Mouse (Mus musculus): ENCODE data around the gene Ptpn14. TPM values are rescaled to one million over a fixed set of nuclear protein-coding genes. Genes with fewer than 3 reads are reported as not detected.

Gene Ptpn14
- polyA plus RNA-seq, 1 experiment from 2014 or later = 4.6 TPM

DNA sequence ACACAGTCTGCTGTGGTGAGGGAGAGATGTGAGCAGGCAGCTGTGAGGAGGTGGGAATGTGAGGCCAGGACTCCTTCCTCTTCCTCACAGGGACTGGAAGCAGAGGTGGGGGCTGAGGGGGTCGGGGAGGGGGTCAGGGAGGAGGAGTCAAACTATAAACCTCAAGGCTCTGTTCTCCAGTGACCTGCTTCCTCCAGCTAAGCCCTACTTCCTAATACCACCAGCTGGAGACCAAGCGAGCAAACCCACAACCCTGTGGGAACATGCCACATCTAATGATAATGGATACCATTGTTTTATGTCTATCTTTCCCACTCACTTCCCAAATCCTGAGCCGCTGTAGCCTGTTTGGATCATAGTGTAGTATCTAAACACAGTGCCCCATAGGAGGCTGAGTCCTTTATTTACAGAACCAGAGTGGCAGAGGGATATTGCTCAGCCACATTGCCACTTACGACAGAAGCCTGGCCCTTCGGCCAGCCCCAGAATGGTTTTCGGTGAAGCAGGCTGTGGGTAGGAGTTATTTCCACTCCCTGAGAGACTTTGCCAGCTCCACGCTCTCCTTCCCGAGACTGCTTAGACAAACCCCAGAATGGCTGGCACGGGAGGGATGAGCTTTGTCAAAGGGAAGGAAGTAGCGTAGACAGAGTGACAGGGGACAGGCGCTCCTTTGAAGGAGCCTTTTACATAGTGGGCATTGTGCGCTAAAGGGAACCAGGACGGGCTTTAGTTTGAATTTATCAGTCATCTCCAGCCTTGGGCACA is 78.6 kb downstream of the Ptpn14 start:
- Histone ChIP-seq H3K9me3 (replicated peaks) (no peaks in the 10 kb centered on the region), H3K27me3 (ENCODE audit: low read depth, poor library complexity, severe bottlenecking) (no peaks in the 10 kb centered on the region), H3K27ac (replicated peaks) (0 out of 2 replicates have a peak overlapping the region, but pooled peaks have one; percentile 9), H3K36me3 (peaks cover 8% of the 10 kb centered on the region; the same call in 1 of the 2 replicates), H3K4me3 (no peak overlapping the region), H3K4me1 (peaks cover 8% of the 10 kb centered on the region)
- no peak for DNase-seq (ENCODE audit: low spot score)
- 87% methylated on average over 13 of the region's 13 CpGs for WGBS

DNA sequence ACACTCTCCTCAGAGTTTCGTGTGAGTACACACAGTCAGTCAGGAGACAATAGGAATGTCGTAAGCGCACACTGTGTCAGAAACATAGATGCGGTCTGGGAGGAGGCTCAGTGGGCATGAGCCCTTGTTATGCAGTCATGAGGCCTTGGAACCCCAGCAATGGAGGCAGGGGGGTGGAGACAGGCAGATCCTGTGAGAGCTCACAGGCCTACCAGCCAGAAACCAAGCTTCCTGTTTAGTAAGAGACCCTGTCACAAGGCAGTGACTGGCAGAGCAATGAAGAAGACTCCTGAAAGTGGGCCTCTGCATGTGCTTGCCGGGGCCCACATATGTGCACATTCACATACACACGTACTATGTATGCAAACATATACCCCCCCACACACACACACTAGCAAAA is 79.9 kb downstream of the Ptpn14 start:
- Histone ChIP-seq H3K27me3 (ENCODE audit: low read depth, poor library complexity, severe bottlenecking) (no peaks in the 10 kb centered on the region), H3K27ac (replicated peaks) (no peak overlapping the region), H3K4me1 (peaks cover 8% of the 10 kb centered on the region), H3K4me3 (no peak overlapping the region), H3K9me3 (replicated peaks) (no peaks in the 10 kb centered on the region), H3K36me3 (0 out of 2 replicates have a peak, but pooled peaks cover under 1% of the 10 kb centered on the region)
- DNase-seq (ENCODE audit: low spot score) = no peak
- 92% methylated on average over 6 of the region's 6 CpGs for WGBS

DNA sequence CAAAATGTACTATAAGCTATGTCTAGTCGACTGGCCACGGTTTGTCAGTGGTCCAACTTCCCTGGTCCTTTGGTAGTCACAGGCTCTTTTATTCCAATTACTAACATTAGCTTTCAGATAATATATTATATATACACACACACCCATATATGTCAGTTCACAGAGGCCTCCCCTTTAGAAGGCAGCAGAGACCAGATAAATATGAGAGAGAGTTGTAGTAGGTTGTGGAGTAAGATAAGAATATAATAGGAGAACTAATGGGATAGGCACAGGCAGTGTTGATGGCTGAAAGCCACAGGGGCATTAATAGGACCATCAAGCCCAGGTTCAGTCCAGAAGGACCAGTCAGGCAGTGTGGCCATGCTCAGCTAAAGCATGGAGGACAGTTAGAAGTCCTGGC is 80.4 kb downstream of the Ptpn14 start:
- WGBS = 98% methylated on average over 2 of the region's 2 CpGs
- Histone ChIP-seq H3K4me1 (peaks cover 8% of the 10 kb centered on the region), H3K27ac (replicated peaks) (no peak overlapping the region), H3K27me3 (ENCODE audit: low read depth, poor library complexity, severe bottlenecking) (no peaks in the 10 kb centered on the region), H3K36me3 (no peaks in the 10 kb centered on the region), H3K9me3 (replicated peaks) (no peaks in the 10 kb centered on the region), H3K4me3 (no peak overlapping the region)
- no peak for DNase-seq (ENCODE audit: low spot score)

DNA sequence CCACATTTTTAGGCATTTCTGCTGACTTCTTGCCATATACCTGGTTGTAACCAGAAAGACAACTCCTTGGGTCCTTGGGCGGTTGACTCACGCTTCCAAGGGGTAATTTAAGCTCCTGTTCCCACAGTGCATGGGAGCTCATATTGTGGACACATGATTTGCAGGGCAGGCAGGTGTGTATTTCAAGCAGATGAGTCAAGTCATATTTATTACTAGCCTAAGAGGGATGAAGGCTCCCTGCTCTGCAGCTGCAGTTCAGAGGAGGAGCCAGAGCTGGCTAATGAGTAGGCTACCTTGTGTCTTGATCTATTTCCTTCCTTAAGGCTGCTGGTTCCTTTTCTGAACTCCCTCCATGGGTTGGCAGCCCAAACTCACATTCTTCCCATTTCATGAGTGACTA is 83.7 kb downstream of the Ptpn14 start:
- no peaks in the 10 kb centered on the region for H3K36me3 ChIP-seq
- no peaks in the 10 kb centered on the region for H3K9me3 ChIP-seq (replicated peaks)
- H3K27me3 ChIP-seq (ENCODE audit: low read depth, poor library complexity, severe bottlenecking) = no peaks in the 10 kb centered on the region
- WGBS = 95% methylated on average over 2 of the region's 2 CpGs
- H3K4me1 ChIP-seq = peaks cover 2% of the 10 kb centered on the region; the same call in 1 of the 2 replicates
- DNase-seq (ENCODE audit: low spot score) = no peak
- no peak overlapping the region for H3K27ac ChIP-seq (replicated peaks)
- H3K4me3 ChIP-seq = no peak overlapping the region

DNA sequence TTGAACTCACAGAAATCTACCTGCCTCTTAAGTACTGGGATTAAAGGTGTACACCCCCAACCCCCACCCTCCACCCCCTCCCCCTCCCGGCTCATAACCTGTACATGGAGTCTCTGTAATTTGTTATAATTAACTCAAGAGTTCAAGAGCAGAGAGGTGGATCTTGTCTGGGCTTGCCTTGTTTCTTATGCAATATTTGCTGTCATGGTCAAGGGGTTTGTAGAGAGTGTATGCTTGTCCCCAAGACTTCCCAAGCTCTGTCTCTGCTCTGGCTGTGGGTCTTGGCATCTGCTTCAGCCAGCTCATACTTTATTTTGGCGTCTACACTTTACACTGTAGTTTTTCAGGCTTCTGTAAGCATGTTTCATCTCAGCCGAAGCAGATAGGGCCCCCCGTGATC is 86.3 kb downstream of the Ptpn14 start:
- Histone ChIP-seq H3K4me3 (no peak overlapping the region), H3K36me3 (no peaks in the 10 kb centered on the region), H3K4me1 (no peaks in the 10 kb centered on the region), H3K9me3 (replicated peaks) (no peaks in the 10 kb centered on the region), H3K27ac (replicated peaks) (no peak overlapping the region), H3K27me3 (ENCODE audit: low read depth, poor library complexity, severe bottlenecking) (no peaks in the 10 kb centered on the region)
- no peak for DNase-seq (ENCODE audit: low spot score)
- 89% methylated on average over 4 of the region's 4 CpGs for WGBS

DNA sequence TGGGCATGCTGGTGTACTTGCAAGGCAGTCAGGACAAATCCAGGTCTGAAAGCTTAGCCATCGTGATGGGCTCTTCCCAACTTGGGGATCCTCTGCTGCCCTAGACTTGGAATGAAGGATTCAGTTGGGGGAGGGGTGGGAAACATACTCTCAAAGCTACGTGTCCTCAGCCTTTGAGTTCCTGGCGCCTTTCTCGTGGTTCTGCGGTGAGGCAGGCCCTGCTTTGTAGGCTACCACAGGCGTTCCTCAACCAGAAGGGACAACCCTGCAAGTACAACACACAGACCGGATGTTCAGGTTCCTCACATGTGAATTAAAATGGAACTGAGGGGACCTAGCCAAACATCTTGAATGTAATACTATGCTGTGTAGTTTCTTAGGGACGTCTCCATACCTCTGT is 89.0 kb downstream of the Ptpn14 start:
- H3K9me3 ChIP-seq (replicated peaks) = no peaks in the 10 kb centered on the region
- 91% methylated on average over 8 of the region's 8 CpGs for WGBS
- no peak overlapping the region for H3K27ac ChIP-seq (replicated peaks)
- H3K36me3 ChIP-seq = no peaks in the 10 kb centered on the region
- peaks cover 1% of the 10 kb centered on the region; the same call in 1 of the 2 replicates for H3K4me1 ChIP-seq
- H3K27me3 ChIP-seq (ENCODE audit: low read depth, poor library complexity, severe bottlenecking) = no peaks in the 10 kb centered on the region
- no peak for DNase-seq (ENCODE audit: low spot score)
- H3K4me3 ChIP-seq = no peak overlapping the region

DNA sequence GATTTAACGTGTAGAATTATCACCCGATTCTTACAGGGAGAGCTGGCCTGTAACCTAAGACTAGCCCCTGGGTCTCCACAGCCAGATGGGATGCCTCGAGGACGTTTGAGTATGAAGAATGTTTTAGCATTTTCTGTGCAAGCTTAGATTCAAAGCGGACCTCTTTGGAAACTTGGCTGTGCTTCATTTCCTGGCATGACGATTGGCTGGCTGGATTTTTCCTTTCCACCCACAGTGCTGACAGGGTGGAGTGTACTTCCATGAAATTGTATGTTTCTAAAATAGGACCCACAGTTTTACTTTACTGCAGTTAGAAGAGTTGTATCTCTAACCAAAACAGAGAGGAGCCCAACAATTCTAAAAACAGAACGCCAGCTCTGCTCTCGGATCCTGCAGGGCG is 89.7 kb downstream of the Ptpn14 start:
- WGBS = 90% methylated on average over 9 of the region's 9 CpGs
- peaks cover 6% of the 10 kb centered on the region for H3K4me1 ChIP-seq
- no peak overlapping the region for H3K27ac ChIP-seq (replicated peaks)
- no peaks in the 10 kb centered on the region for H3K27me3 ChIP-seq (ENCODE audit: low read depth, poor library complexity, severe bottlenecking)
- H3K9me3 ChIP-seq (replicated peaks) = no peaks in the 10 kb centered on the region
- DNase-seq (ENCODE audit: low spot score) = no peak
- no peaks in the 10 kb centered on the region for H3K36me3 ChIP-seq
- no peak overlapping the region for H3K4me3 ChIP-seq

DNA sequence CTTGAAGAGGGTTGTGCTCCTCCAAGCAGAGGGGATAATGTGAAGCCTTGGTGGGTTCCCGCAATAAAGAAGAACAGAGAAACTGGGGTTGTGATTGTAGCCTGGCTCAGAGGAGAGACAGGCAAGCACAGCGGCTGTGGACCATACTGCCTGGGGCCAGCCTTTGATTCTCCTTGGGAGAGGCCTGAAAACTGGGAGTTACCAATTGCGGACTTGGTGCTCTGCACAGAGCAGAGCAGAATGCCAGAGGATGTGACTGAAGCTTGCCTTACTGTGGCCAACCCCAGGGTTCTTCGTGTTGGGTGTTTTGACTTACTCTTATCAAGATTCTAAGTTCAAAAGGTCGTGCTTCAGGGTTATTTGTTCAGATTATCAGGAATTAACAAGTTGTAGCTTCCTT is 92.0 kb downstream of the Ptpn14 start:
- Histone ChIP-seq H3K4me1 (peaks cover 6% of the 10 kb centered on the region), H3K4me3 (no peak overlapping the region), H3K36me3 (peaks cover 7% of the 10 kb centered on the region; the same call in 1 of the 2 replicates), H3K27me3 (ENCODE audit: low read depth, poor library complexity, severe bottlenecking) (no peaks in the 10 kb centered on the region), H3K27ac (replicated peaks) (no peak overlapping the region), H3K9me3 (replicated peaks) (no peaks in the 10 kb centered on the region)
- WGBS = 74% methylated on average over 5 of the region's 5 CpGs
- no peak for DNase-seq (ENCODE audit: low spot score)

DNA sequence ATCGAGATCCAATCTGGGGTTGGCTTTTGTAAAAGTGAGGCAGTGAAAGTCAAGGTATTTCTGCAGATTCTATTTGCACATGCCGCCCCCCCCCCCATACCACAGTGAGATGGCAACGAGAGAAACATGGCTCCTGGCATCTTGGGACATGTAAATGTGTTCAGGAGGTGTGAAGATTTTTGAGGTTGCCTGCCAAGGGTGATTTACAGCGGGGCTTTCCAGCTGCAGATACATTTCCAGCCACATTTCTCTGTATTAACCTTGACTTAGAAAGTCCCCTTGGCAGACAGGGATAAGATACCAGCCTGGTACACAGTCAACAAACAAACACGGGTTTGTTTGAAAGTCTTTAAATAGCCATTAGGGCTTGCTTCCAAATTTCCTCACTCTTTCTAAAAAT is 96.4 kb downstream of the Ptpn14 start:
- Histone ChIP-seq H3K36me3 (peaks cover 23% of the 10 kb centered on the region), H3K27ac (replicated peaks) (no peak overlapping the region), H3K9me3 (replicated peaks) (no peaks in the 10 kb centered on the region), H3K27me3 (ENCODE audit: low read depth, poor library complexity, severe bottlenecking) (no peaks in the 10 kb centered on the region), H3K4me3 (no peak overlapping the region), H3K4me1 (peaks cover 6% of the 10 kb centered on the region)
- no peak for DNase-seq (ENCODE audit: low spot score)
- WGBS = 93% methylated on average over 5 of the region's 5 CpGs

DNA sequence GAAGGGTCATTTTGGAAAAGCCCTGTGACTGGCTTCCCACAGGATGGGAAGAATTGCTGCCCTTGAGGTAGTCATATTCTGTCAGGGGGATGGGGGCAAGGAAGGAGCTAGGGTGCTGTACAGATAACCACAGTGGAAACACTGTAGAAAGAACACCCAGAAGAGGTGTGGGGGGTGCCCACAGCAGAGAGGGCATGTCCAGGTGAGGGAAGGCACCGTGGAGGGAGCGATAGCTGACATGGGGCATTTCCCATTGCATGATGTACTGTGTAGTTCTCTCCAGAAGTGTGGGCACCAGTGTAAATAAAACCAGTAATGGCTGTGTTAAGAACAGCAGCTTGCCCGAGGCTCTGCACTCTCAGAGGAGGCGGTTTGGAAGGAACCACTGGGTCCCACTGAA is 102.3 kb downstream of the Ptpn14 start:
- WGBS = 64% methylated on average over 4 of the region's 4 CpGs
- H3K36me3 ChIP-seq = peaks cover 16% of the 10 kb centered on the region
- no peaks in the 10 kb centered on the region for H3K9me3 ChIP-seq (replicated peaks)
- no peak for DNase-seq (ENCODE audit: low spot score)
- H3K4me1 ChIP-seq = peaks cover 32% of the 10 kb centered on the region
- H3K27me3 ChIP-seq (ENCODE audit: low read depth, poor library complexity, severe bottlenecking) = no peaks in the 10 kb centered on the region
- no peak overlapping the region for H3K27ac ChIP-seq (replicated peaks)
- H3K4me3 ChIP-seq = no peak overlapping the region

DNA sequence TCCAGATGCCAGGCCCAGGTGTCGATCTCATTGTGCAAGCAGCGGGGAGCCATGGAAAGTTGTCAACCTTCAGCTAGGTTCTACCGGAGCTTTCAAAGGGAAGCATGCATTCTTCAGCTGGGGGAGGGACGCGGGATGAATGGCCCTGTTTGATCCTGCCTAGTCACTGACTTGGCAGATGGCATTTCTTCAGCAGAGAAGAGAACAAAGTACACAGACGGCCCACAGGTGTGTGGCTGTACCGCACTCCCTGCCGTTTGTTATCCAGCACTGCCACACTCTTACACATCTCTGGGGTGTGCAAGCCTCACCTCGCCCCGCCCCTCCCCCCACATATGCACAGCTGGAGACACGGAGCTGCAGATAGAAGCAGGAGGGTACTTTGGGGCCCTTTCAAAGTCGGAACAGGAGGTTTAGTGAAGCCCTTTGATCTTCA is 102.7 kb downstream of the Ptpn14 start:
- Histone ChIP-seq H3K27ac (replicated peaks) (peak overlapping the region; percentile 24), H3K27me3 (ENCODE audit: low read depth, poor library complexity, severe bottlenecking) (no peaks in the 10 kb centered on the region), H3K4me1 (peaks cover 32% of the 10 kb centered on the region), H3K4me3 (no peak overlapping the region), H3K9me3 (replicated peaks) (no peaks in the 10 kb centered on the region), H3K36me3 (peaks cover 16% of the 10 kb centered on the region)
- WGBS = 23% methylated on average over 12 of the region's 12 CpGs
- DNase-seq (ENCODE audit: low spot score) = no peak

DNA sequence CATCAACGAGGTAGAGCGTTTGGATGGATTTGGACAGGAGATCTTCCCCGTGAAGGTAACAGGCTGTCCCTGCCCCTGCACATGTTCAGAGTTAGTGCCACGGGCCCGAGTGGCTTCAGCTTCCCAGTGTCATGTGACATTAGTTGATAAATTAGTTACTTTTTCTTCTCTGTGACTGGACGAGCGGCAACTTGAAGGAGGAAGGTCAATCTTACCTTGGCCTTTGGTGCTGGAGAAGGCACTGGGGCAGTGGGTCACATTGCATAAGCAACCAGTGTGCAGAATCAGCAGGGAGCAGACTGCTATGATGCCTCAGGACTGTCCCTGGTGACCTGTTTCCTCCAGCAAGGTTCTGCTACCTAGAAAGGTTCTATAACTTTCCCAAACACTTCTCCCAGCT is 105.3 kb downstream of the Ptpn14 start:
- Histone ChIP-seq H3K4me3 (no peak overlapping the region), H3K36me3 (peaks cover 6% of the 10 kb centered on the region; the same call in 1 of the 2 replicates), H3K27ac (replicated peaks) (no peak overlapping the region), H3K27me3 (ENCODE audit: low read depth, poor library complexity, severe bottlenecking) (no peaks in the 10 kb centered on the region), H3K4me1 (peaks cover 32% of the 10 kb centered on the region), H3K9me3 (replicated peaks) (no peaks in the 10 kb centered on the region)
- DNase-seq (ENCODE audit: low spot score) = no peak
- 78% methylated on average over 7 of the region's 7 CpGs for WGBS

DNA sequence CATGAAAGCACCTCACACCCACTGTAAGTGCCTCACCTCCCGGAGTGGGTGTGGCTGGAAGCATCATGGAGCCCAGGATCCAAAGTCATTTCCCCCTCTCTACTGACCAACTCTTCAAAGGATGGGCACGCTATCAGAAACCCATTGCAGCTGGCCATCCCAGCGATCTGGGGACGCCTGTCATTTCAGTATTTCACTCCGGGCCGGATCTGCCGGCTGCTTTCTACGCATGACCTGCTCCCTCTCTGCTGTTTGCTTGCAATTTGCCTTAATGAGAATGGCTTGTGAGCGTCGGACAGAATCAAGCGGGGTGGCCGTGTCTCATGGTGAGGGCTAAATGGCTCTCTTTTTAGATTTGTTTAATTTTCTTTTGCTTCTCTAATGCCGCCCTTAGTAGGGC is 106.1 kb downstream of the Ptpn14 start:
- Histone ChIP-seq H3K9me3 (replicated peaks) (no peaks in the 10 kb centered on the region), H3K27ac (replicated peaks) (no peak overlapping the region), H3K27me3 (ENCODE audit: low read depth, poor library complexity, severe bottlenecking) (no peaks in the 10 kb centered on the region), H3K4me3 (no peak overlapping the region), H3K36me3 (0 out of 2 replicates have a peak, but pooled peaks cover 5% of the 10 kb centered on the region), H3K4me1 (peaks cover 32% of the 10 kb centered on the region)
- DNase-seq (ENCODE audit: low spot score) = no peak
- 57% methylated on average over 13 of the region's 13 CpGs for WGBS

Measured in midbrain, embryonic 10.5 days (tissue).